Mouse (Mus musculus): Measurements from ENCODE around the gene Tdrd5.
"Not testable (repeated sequence)": the region's sequence is repeated elsewhere in the genome, so short reads cannot be mapped to it uniquely, and the experiment has no call there.

Gene Tdrd5

DNA sequence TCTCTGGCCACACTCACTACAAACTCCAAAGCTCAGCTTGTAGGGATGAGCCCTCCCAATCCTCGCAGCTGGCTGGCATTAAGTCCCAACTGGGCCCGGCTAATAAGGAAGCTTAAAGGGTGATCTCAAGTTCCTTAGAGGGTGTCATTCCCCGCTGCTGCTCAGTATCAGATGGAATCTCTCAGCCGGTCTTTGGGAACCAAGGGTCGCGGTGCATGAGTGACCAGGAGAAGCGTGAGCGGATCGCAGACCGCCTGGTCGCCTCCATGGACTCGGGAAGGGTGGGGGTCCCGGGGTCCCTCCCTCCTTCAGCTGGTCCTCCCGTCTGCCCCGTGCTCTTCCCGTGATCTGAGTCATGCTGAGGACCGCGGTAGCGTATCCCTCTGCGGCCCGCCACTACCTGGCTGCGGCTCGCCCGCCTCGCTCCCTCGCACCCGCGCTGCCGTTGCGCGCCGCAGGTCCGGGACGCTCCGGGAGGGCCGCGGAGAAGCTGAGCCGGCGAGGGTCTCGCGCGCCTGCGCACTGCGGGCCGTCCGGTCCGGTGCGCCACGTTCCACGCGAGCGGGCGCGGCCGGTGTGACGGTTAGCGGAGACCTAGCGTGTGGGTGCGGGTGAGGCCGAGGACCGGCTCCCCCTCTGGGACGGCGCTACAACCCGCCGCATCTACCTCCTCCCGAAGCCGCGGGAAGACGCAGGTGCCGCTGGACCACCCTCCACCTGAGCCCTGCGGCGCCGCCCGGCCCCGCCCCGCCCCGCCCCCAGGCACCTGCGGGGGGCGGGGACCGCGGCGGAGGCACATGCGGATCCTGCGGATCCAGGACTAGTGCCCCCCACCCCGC is at the start of gene Tdrd5:
Tdrd5 (minus strand) TSS at position 754 of the 839 bp plus-strand sequence.
- DNase-seq: peak; percentile 73

DNA sequence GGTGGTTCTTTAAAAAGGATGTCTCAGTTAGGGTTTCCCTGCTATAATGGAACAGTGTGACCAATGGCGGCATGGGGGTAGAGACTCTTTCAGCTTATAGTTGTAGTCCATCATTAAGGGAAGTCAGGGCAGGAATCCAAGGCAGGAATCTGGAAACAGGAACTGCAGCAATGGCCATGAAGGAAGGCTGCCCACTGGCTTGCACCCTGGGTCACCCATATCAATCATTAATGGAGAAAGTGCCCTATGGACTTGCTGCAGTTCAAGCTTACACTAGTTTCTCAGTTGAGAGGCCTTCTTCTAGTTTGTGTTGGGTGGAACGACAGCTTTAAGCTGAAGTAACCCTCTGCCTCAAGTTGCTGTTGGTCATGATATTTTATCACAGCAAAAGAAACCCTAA is 49.0 kb upstream of the Tdrd5 start:
- no peak for DNase-seq

DNA sequence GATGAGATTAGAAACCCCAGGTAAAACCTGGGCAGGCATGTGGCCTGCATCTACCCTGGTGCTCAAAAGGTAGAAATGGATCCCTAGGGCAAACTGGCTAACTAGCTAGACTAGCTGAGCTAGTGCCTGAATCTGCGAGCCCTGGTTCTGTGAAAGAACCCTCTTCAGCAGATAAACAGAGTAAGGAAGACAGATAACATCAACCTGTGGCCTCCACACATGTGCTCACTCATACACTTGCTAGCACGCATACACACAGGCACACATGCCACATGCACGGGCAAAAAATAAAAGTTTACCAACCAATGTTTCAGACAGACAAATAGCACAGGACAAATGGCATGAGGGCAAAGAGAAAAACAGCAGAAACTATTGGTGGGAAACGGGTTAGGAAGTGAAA is 47.0 kb upstream of the Tdrd5 start:
- no peak for DNase-seq

DNA sequence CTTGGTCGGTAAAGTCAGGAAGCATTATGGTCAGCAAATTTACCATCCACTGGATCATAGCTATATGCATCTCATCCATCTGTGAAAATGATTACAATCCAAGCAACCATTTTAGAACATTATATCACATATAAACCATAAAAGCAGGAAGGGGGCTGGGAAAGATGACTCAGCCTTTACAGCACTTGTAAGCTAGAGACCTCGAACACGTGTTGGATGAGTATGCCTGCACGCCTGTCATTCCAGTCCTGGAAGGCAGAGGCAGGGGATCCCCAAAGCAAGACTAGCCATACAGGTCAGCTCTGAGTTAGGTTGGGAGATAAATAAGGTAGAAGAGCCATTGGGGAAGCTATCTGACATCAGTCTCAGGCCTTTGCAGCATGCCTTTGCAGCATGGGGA is 45.6 kb upstream of the Tdrd5 start:
- DNase-seq: no peak

DNA sequence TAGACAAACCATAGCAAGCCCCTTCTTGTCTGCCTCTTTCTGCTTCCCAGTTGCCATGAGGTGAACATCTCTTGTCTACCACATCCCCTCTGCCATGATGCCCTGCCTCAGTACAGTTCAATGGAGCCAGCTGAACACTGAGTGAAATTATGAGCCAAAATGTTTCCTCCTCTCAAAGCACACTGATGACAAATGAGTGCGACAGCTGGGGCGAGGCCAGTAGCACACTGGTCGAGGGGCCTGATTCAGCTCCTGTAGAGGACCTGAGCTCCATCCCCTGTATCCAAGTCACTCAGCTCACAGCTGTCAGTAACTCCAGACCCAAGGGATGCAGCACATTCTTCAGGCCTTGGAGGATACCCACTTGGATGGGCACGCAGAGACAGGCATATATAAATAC is 42.2 kb upstream of the Tdrd5 start:
- DNase-seq: no peak

DNA sequence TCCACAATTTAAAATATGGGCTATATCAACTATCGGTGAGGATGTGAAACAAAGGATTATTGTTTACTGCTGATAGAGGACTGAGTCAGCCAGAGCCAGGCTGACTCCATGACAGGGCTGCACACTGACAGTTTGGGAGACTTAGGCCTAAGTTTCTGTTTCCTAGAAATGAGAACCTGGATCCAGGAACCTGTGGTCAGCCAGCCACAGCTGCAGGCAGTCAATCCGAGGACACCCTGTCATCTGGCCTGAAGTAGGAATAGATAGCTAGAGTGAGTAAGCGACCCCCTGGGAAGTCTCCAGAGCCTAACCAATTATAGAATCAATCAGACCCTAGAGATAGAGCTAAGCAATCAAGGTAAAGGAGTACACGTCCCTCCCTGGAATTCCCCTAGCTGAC is 41.0 kb upstream of the Tdrd5 start:
- DNase-seq: no peak

DNA sequence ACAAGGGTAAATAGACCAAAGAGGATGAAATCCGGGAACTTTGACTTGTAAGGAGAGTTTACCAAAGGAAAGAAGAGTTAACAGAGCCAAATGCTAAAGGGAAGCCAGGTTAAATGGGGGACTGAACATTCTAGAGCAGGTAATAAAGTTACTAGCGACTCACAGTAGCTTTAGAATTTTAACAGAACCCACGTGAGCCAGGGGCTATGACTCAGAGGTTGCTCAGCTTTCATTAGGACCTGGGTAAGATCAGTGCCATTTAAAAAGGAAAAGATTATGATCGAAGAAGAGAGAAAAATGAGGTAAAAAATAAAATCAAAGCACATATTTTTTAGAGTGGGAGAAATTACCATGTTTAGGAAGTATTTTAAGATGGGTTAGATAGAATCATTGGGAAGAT is 37.4 kb upstream of the Tdrd5 start:
- DNase-seq: no peak

DNA sequence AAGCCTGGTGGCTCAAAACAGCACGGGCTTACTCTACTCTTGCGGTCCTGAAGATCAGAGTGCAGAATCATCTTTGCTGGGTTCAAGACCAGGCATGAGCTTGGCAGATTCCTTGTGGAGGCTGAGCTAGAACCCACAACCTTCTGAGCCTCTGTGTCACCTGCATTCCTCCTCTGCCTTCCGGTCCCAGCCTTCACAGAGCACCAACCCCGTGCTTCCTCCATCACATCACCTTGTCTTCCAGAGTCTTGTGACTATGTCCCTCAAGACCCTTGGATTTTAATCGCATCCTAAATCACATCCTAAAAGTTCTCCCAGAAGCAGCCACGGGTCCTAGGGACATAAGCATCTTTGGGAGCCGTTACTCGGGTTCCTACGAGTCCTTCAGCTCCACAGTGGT is 19.7 kb upstream of the Tdrd5 start:
- no peak for DNase-seq

DNA sequence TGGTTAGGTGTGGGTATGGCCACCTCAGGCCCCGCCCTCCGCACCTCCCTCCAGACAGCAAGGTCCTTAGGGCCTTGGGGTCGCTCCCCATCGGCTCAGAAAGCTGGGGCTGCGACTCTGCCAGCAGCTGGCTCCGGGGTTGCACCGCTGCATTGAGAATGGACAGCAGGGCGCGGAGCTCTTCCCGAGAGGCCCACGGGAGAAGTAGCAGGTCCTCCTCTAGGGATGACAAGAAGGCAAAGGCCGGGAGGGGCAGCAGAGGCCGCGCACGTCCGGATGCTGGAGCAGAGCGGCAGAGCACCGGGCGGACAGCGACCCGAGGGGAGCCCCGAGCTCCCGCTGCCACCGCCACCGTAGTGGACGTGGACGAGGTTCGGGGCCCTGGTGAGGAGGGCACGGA is 7.2 kb upstream of the Tdrd5 start, which contains the start of gene Nphs2:
Nphs2 (plus strand) TSS at position 98 of the 400 bp plus-strand sequence.
- no peak for DNase-seq

DNA sequence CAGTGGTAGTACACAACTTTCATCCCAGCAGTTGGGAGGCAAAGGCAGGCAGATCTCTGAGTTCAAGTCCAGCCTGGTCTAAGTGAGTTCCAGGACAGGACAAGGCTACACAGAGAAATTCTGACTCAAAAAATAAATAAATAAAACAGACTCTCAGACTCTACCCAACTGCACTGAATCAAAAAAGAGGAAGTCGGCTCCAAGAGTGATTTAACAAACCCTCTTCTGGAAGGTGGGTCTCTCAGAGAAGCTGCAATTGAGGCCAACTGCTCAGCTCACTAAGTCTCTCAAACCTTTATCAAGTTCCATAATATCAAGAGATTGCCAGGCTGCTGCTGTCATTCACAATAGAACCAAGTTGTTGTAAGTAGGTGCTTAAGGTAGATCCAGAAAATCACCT is 5.1 kb upstream of the Tdrd5 start:
- no peak for DNase-seq

DNA sequence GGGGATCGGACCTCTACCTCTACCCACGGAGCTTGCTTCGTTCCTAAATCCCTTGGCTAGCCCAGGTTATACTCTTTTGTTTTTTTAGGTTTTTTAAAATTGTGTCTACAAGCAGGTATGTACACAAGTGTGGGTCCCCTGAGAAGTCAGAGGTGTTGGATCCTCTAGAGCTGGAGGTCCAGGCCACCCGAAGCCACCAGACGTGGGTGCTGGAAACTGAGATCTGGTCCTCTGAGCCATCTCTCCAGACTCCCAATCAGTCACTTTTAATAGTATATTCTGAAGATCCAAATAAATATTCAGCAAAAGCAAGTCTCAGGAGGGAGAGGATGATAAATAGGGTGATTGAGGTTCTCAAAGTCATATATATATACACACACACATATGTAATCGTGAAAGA is 13.4 kb downstream of the Tdrd5 start:
- no peak for DNase-seq

DNA sequence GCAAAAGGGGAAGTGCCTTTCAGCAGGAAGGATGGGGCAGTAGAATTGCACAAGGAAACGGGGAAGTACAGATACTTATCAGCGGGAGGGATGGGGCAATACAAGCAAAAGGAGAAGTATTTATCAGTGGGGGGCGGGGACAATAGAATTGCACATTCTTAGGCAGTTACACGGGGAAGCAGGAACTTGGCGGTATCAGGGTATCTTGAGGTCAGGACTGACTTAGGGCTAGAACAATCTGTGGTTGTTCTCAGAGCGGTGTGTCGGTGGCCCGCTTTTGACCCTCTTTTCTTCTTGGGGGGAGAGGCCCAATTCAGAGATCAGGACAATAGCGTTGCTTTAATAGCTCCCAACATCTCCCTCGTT is 14.3 kb downstream of the Tdrd5 start:
- DNase-seq: not testable (repeated sequence)

DNA sequence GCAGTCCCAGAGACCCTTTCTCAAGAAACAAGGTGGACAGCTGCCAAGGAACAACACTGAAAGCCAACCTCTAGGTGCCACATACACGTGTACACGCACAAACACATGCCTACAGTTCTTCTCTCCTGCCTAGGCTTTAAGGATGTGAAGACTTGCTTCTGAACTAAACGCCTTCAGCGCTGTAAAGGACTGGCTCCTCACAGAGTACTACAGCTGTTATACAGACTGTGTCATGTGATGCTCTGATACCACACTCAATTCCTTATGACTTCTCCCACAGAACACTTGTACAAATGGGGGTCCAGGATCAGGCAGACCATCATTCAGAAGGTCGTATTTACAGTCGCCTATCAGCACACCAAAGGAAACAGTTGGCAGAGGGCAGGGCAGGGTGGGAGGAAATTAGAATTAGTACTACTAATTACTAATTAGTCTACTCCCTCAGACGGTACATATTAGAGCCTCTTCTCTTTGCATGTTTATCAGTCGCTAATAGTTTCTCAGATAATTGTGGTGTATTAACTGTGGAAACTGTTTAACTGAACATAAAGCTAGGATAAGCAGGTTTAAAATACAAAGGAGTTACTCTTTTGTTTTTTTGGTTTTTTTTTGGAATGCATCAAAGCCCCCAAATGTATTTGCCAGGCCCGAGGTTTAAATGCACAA is 14.8 kb downstream of the Tdrd5 start:
- DNase-seq: no peak

DNA sequence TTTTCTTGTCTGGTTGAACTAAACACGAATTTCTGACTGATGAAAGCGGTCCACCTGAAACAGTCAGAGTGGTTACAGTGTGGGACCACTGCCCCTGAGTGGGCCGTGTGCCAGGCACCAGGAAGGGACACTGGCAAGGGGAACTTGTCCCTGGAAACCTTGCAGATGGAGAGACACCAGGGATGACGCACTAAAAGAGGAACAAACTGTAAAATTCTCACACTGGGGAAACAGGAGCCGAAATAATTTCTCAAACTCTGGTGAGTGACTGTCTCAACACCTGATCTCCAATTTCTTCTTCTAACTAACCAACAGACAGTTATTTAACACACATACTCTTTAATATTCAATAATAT is 17.9 kb downstream of the Tdrd5 start:
- DNase-seq: no peak

DNA sequence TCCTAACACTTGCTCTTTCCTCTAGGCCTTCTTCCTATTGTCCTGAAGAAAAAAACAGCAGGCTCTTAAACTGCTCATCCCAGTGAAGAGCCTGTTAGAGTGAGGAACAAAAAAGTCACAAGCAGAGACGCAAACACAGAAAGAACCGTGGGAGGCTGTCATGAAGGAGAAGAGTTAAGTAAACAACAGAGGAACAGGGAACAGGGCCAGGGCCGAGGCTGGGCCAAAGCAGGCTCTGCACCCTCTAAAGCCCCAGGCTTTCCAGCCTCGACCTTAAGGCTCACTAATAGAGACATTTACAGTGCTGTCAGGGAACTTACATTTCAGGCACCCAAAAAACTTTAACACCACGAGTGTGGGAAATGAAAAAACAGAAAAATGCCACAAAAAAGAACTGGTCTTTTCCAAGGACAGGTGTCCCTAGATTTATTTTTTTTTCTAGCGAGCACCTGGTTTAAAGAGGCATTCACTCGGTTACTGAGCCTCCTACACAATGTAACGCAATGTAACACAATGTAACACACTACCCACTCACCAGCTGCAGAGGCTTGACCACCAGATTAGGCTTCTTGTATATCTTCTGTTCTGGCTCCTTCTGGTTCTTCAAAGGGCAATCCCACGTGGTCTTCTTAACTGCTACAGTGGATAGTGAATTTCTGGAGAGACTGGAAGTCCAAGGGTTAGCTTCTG is 18.5 kb downstream of the Tdrd5 start:
- DNase-seq: no peak

DNA sequence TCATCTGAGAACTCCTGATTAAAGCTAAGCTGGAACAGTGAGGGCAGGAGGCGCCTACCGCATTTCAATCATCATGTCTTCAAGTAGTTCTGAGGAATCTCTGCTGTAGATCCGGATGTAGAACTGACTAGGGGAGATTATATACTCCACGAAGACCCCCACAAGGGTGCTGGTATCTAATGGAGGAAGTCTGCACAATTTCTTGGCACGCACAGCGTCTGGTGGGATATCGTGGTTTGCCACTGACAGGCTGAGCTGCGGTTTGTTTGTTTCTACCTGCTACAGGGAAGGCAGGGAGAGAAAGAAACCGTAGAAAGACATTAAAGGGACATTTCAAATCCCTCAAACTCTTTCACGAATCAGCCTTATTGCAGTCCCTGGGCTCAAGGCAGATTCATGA is 19.3 kb downstream of the Tdrd5 start:
- DNase-seq: no peak

DNA sequence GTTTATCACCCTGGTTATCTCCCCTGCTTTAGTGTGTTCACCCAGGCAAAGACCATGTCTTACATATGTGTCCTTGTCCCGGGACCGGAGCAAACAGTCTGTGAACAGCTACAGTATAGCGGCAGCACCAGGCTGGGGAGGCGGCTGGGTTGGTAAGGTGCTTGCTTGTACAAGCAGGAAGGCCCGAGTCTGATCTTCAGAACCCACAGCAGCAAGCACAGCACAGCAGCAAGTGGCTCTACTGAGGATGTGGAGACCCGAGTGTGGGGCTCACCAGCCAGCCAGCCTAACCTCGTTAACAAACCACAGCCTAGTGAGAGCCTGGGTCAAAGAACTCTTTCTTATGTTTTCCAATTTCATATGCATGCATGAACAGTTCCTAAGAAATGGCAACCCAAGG is 23.3 kb downstream of the Tdrd5 start:
- no peak for DNase-seq

DNA sequence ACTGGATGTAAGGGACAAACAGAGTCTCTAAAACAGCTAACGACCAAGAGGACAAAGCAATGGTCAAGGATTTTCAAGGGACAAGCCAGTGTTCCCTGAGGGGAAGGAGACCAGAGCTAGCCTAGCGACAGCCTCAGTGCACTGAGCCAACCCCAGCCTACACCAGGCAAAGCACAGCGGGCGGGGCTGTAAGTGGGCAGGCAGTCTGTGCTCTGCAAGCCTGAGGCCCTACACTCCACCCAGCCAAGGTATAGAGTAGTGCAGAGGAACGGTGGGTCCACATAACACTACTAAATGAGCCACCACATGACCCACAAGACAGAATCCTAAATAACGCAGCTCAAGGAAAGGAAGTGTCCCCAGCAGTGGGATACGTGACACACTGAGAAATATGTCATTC is 29.8 kb downstream of the Tdrd5 start:
- DNase-seq: no peak

DNA sequence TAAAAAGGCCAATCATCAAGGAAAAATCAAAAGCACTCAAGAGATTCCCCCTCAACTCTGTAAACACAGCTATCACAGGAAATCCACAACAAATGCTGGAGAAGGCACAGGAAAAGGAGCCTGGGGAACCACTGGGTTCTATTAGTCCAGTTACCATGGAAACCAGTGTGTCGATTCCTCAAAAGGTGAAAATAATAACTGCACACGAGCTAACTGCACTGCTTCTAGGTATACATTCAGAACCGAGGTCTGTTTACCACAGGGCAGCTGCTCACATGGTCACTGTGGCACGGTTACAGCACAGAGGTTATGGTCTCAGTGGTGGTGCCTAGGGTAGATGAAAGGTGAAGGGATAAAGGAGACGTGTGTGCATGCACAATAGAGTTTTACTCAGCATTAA is 31.8 kb downstream of the Tdrd5 start:
- DNase-seq: no peak

DNA sequence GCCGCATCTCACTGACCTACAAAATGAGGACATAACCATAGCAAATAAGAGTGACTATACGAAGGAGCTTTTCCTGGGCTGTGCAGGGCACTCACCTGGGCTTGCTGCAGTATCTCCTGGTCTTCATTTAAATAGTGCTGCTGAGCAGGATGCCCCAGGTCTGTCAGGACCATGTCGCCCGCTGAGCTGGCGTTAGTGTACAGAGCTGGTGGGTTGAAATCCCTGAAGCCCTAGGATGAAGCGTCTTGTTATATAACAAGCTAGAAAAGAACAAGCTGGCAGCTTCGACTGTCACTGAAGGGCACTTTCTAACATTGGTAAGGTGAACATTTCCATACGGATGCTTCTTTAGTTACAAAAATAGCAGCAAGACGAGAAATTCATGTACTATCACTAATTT is 33.0 kb downstream of the Tdrd5 start:
- no peak for DNase-seq

DNA sequence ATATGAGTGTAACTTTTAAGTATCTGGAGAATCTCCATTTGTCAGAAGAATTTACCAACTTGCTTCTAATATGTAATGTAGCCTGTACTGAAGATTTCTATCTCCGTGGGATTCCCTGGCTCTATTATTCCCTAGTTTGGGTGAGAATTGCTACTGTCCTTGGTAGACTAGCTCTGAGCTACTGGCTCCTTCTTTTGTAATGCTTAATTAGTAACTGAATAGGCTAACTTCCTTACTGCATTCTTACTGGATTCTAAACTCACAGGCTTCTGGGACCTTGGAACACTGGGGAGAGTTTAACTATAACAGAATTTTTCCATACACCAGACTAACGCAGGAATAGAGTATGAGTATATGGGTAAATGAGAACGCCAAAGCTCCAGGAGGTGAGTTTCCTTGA is 34.9 kb downstream of the Tdrd5 start:
- not testable (repeated sequence) for DNase-seq

DNA sequence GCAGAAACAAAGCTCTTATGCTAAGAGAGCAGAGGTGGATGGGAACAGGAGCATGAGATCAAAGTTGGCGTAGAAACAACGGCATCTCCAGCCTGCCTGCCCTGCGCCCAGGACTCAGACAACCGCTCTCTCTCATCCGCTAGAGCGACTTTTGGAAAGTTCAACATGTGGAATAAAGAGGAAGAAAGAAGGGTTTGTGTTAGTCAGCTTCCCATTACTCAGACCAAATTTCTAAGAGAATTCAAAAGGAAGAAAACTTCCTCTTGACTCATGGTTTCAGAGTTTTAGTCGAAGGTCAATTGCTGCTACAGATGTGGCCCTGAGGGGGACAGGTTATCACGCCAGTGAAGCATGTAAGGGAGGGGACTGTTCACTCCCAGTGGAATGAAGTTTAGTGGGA is 39.5 kb downstream of the Tdrd5 start:
- no peak for DNase-seq

DNA sequence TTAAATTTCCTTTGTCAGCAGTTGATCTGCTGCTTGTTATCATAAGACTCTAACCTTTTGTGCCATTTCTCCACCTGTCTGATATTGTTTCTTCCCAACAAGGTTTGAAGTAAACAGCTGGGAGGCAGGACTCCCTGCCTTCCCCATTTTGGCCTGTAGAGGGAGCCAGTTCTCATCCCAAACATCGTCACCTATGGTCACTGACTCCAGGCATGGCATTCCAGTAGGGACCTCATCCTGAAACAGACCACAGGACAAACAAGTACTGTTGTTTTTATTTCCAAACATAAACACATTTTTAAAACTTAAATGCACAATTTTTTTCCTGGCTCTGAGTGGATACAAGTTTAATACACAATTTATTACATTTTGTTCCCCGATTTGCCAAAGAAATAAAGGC is 40.1 kb downstream of the Tdrd5 start:
- peak; percentile 66 for DNase-seq

DNA sequence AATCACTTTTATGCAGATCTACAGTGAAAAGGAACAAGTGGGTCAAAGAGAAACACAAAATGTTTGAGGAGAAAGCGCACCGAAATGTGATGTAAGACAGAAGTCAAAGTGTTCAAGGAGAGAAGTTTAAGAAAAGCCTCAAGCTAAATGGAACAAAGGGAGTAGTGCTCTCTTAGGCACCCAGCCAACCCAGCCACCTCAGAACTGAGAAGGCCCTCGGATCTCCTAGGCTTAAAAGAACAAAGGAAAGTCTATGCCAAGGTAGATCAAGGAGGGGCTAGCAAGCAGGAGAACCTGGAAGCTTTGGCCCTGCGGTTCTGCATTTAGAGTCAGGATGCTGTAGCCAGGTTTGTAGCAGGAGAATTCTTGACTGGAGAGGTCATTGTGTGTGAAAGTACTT is 48.6 kb downstream of the Tdrd5 start:
- DNase-seq: no peak
